Mouse (Mus musculus) adrenal gland, adult (tissue): ENCODE results near the gene Chka.
A peak's percentile ranks its signal among the peaks of the same experiment; 100 is the strongest.

Experiments
- DNase-seq, 2 experiments: peaks; one replicate each; pipeline ENCODE4 v3.0.0; 2022 to 2023; ENCODE audit warnings: low spot score in 1 of 2; ENCODE audit not compliant: inconsistent age in 2 of 2

Chka gene

DNA sequence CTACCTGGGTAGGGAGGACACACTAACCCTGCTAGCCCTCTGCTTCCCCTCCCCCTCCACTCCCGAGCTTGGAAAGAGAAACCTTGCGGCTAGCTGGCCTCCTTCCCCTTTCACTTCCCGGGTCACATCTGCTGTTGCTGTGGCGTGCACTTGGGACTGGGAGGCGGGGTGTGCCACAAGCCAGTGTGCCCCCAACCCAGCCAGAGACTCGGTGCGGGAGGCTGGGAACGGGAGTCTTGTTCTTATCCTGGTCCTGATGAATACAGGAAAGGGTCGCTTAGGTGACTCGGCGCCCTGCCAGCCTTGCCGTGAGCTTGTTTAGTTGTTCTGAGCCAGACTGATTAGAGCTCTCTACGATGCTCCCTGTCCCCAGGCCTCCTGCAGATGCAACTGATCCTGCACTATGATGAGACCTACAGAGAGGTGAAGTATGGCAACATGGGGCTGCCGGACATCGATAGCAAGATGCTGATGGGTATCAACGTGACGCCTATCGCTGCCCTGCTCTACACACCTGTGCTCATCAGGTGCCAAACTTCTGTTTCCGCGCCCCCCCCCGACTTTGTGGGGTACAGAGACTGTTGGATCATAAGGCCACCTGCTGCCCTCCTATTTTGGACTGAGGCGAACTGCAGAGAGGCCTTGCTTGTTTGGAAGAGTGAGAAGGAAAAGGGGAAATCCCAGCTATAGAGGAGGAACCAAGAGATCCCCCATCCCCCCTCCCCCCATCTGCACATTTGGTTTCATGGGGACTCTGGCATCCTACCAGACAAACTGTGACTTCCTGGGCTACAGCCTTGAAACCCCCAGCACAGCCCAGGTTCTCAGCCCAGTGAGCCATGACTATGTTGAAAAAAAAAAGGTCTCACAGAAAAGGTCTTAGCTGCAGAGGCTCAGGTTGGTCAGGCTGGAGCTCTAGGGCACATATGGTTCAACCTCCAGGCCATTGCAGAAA lies 84.6 kb downstream of the Chka start:
- peak; percentile 76 to 92 for DNase-seq

DNA sequence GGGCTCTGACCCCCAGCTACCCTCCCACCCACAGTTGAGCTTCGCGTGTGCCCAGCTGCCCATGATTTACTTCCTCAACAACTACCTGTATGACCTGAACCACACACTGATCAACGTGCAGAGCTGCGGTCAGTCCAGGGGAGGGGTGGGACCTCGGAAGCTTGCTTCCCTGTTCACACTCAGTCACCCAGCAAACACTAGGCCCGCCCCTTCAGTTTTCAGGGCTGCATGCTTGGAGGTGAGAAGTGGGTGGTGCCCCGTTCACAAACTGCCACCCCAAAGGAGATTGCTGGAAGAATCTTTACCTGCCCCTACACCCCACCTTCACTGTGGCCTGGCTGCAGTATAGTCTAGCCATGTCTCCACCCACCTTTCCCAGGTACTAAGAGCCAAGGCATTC lies 90.7 kb downstream of the Chka start:
- DNase-seq = no peak

DNA sequence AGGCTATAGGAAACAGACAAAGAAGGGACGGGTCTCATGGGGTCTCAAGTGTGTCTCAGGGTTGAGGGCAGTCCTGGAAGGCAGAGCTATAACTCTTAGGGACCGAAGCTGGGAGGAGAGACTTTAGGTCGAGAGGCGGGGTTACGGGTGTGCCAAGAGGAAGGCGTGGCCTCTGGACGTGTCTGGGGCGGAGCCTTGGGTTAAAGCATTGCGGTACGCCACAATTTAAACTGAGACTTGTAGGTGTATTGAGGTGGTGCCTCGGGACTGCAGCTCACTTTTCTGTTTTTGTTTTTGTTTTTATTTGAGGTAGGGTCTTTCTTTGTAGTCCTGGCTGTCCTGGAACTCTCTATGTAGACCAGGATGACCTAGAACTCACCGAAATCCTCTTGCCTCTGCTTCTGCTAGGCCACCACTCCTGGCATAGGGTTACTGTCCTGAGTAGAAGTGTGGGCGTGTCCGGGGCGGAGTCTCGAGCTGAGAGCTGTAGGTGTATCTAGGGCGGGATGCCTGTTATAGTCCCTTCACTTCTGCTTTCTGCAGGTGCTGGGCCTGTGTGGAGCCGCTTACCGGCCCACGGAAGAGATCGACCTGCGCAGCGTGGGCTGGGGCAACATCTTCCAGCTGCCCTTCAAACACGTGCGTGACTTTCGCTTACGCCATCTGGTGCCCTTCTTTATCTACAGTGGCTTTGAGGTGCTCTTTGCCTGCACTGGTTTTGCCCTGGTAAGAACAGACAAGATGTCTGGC lies 91.6 kb downstream of the Chka start:
- DNase-seq = peak; percentile 34 to 74
